Mouse (Mus musculus) forebrain, embryonic 11.5 days (tissue): Measurements from ENCODE around the gene Tmem185a. TPM values are rescaled to one million over a fixed set of nuclear protein-coding genes. Genes with fewer than 3 reads are reported as not detected.
A peak's percentile ranks its signal among the peaks of the same experiment; 100 is the strongest.
"Not testable (repeated sequence)": the region's sequence is repeated elsewhere in the genome, so short reads cannot be mapped to it uniquely, and the experiment has no call there.

Source experiments
- ATAC-seq: fragments of 200-750 bp; cut with Nextera tagmentation; replicated peaks from 2 replicates; pipeline ENCODE4 v1.8.0; 2017; ENCODE audit warnings: moderate TSS enrichment; ENCODE audit not compliant: low FRiP score
- DNase-seq: peaks from one replicate; pipeline ENCODE4 v3.0.0-alpha.2; 2017; ENCODE audit warnings: low spot score
- H3K27ac ChIP-seq: fragments of 300-500 bp; sonication (generic); 2 replicates; pipeline ENCODE4 v1.5.1; 2014; ENCODE audit warnings: low read depth, low read length
- H3K27me3 ChIP-seq: fragments of 300-500 bp; sonication (generic); 2 replicates; pipeline ENCODE4 v1.6.1; 2014; ENCODE audit warnings: mild to moderate bottlenecking, low read length, mixed read lengths; ENCODE audit not compliant: control insufficient read depth, insufficient read depth
- H3K36me3 ChIP-seq: fragments of 300-500 bp; sonication (generic); 2 replicates; pipeline ENCODE4 v1.6.1; 2014; ENCODE audit warnings: mild to moderate bottlenecking, low read length, moderate library complexity, mixed read lengths; ENCODE audit not compliant: control insufficient read depth, insufficient read depth
- H3K4me1 ChIP-seq: fragments of 300-500 bp; sonication (generic); replicated peaks from 2 replicates; pipeline ENCODE4 v1.6.1; 2014; ENCODE audit warnings: low read length, mixed read lengths; ENCODE audit not compliant: control insufficient read depth, insufficient read depth
- H3K4me2 ChIP-seq: fragments of 300-500 bp; sonication (generic); 2 replicates; pipeline ENCODE4 v1.6.1; 2014; ENCODE audit warnings: low read depth, mild to moderate bottlenecking, low read length, moderate library complexity, mixed read lengths; ENCODE audit not compliant: severe bottlenecking
- H3K4me3 ChIP-seq: fragments of 300-500 bp; sonication (generic); 2 replicates; pipeline ENCODE4 v1.5.1; 2014; ENCODE audit warnings: low read depth, low read length
- H3K9ac ChIP-seq: fragments of 300-500 bp; sonication (generic); 2 replicates; pipeline ENCODE4 v1.6.1; 2014; ENCODE audit warnings: low read length
- H3K9me3 ChIP-seq: fragments of 300-500 bp; sonication (generic); 2 replicates; pipeline ENCODE4 v1.6.1; 2016; ENCODE audit warnings: low read length, mixed read lengths; ENCODE audit not compliant: control insufficient read depth
- WGBS: fragments of 180-500 bp; shearing (Covaris S2); extraction: QIAGEN DNeasy Blood & Tissue Kit; methylation state at CpG from one replicate; pipeline ENCODE4 v1.1.7; 2014; 5-methylcytosine and 5-hydroxymethylcytosine counted together
- polyA plus RNA-seq: library from polyadenylated mRNA; unstranded; fragments of >200 nt; fragmentation: Nextera tagmentation; extraction: Ambion mirVana; gene quantifications from 2 replicates; pipeline ENCODE4 v1.2.1, GENCODE M21; 2014

Gene Tmem185a
- polyA plus RNA-seq: 46.0 and 52.6 TPM in 2 replicates

GRCm38 (mm10) chrX:70476792-70477776, at the start of gene Tmem185a:
Tmem185a (minus strand) TSS chrX:70477180.
- peak; percentile 87 for DNase-seq

DNA sequence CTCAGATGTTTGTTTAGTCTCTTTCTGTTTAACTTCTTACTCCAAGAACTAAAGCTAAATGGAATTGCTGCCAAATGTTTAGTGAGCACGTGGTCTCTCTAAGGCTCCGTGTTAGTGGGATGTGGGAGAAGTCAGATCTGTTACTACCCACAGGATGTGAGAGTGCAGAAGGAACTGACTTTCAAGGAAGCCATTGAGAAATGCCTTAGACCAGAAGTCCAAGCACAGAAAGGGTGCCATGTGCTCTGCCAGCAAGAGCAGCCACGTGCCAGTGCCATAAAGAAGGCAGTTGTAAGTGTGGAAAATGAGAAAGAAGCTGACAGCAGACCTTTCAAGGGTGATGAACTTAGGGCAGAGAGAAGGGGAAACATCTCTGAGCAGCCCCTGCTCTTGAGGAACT, 37.4 kb upstream of the Tmem185a start:
- not testable (repeated sequence) for H3K4me1 ChIP-seq, DNase-seq, H3K27me3 ChIP-seq, H3K4me3 ChIP-seq, ATAC-seq, H3K4me2 ChIP-seq, H3K27ac ChIP-seq, H3K9ac ChIP-seq, H3K9me3 ChIP-seq, H3K36me3 ChIP-seq
- WGBS: 89% methylated on average over 3 of the region's 3 CpGs

More at GRCm38 (mm10) chrX:70476792-70477776, at the start of gene Tmem185a:
- Histone ChIP-seq H3K36me3 (no peaks in the 10 kb centered on the region), H3K4me2 (peak within 1 kb of the TSS; percentile 55), H3K9me3 (no peaks in the 10 kb centered on the region), H3K4me3 (peak within 1 kb of the TSS; percentile 49), H3K27me3 (no peaks in the 10 kb centered on the region), H3K27ac (peak within 1 kb of the TSS; percentile 41; the same call in 1 of the 2 replicates), H3K4me1 (no peaks in the 10 kb centered on the region), H3K9ac (peak within 1 kb of the TSS; percentile 64)
- peak; percentile 91 for ATAC-seq
- 31% methylated on average over 37 of the region's 42 CpGs for WGBS

DNA sequence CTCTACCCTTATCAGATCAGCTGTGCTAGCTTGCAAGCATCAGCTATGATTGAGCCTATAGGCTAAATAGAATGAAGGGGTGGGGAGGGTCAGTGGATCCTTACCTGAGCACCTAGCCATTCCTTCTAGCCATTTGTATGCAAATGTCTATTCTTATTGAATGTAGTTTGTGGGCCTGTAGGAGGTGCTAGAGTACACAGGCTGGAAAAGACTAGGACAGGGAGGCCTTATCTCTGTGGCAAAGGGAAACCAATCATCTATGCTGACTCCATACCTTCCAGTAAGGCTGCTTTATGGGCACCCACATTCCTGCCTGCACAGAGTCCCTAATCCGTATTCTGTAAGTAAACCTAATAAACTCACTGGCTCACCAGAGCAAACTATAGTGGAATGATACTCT, 10.3 kb upstream of the Tmem185a start:
- not testable (repeated sequence) for ATAC-seq, H3K36me3 ChIP-seq, H3K27me3 ChIP-seq, H3K4me2 ChIP-seq, H3K4me1 ChIP-seq, H3K9me3 ChIP-seq, DNase-seq, H3K4me3 ChIP-seq, H3K27ac ChIP-seq, H3K9ac ChIP-seq
- WGBS: no CpG with 5 or more reads among the region's 1 CpGs

- no peak for ATAC-seq
- H3K36me3 ChIP-seq: no peaks in the 10 kb centered on the region
- no peak overlapping the region for H3K4me2 ChIP-seq
- no peak overlapping the region for H3K9ac ChIP-seq
- WGBS: 57% methylated on average over 2 of the region's 2 CpGs
- H3K27me3 ChIP-seq: no peaks in the 10 kb centered on the region
- no peak overlapping the region for H3K27ac ChIP-seq
- no peaks in the 10 kb centered on the region for H3K9me3 ChIP-seq
- H3K4me3 ChIP-seq: no peak overlapping the region
- H3K4me1 ChIP-seq: no peaks in the 10 kb centered on the region
- DNase-seq: no peak
Measured at GRCm38 (mm10) chrX:70482154-70482553, 5.2 kb upstream of the Tmem185a start.

DNA sequence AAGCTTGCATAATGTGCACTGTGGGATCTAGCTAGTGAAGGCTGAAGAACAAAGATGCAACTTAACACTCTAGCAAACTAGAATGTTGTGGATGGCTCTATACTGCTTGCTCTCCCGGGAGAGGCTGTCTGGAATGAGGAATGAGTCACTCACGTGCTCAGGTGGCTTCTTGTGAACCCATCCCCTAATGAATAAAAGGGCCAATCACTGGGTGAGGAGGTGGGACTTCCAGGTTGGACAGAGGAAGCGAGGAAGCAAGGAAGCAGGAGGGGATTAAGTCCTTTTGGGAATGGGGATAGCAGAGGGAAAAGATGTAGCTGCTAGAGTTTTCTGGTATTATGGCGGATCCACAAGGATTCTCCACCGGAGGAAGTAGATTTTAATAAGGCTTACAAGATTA, 1.7 kb upstream of the Tmem185a start:
- ATAC-seq: no peak
- Histone ChIP-seq H3K4me1 (no peaks in the 10 kb centered on the region), H3K27me3 (no peaks in the 10 kb centered on the region), H3K36me3 (no peaks in the 10 kb centered on the region), H3K9me3 (no peaks in the 10 kb centered on the region), H3K27ac (no peak overlapping the region), H3K4me2 (no peak overlapping the region), H3K4me3 (no peak overlapping the region), H3K9ac (no peak overlapping the region)
- DNase-seq: no peak
- WGBS: 69% methylated on average over 5 of the region's 5 CpGs

GRCm38 (mm10) chrX:70475215-70475765, 1.7 kb downstream of the Tmem185a start:
- no peaks in the 10 kb centered on the region for H3K9me3 ChIP-seq
- no peaks in the 10 kb centered on the region for H3K36me3 ChIP-seq
- 76% methylated on average over 3 of the region's 3 CpGs for WGBS
- no peak overlapping the region for H3K4me3 ChIP-seq
- DNase-seq (no peak), ATAC-seq (no peak)
- H3K27me3 ChIP-seq: no peaks in the 10 kb centered on the region
- H3K27ac ChIP-seq: no peak overlapping the region
- H3K9ac ChIP-seq: no peak overlapping the region
- H3K4me1 ChIP-seq: no peaks in the 10 kb centered on the region
- H3K4me2 ChIP-seq: peak overlapping the region; percentile 55; the same call in 1 of the 2 replicates

GRCm38 (mm10) chrX:70466897-70467296, 10.1 kb downstream of the Tmem185a start:
- no peaks in the 10 kb centered on the region for H3K9me3 ChIP-seq
- 78% methylated on average over 1 of the region's 1 CpGs for WGBS
- no peak for ATAC-seq

DNA sequence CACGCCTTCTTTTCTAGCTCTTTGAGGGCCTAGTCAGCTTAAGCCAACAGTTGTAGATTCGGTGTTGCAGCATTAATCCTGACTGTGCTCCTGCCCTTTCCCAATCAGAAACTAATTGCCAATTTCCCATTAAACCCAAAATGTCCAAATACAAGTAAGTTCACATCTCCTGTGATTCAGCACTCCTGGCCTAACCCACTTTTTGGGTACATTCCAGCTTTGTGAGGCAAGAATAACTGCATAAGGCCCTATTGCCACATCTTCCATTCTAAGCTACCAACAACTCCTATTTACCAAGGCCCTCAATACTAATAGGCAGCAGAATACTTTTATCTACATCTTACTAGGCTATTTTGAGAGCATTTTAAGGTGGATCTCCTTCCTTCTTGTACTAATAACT, 11.5 kb downstream of the Tmem185a start:
- WGBS: 77% methylated on average over 2 of the region's 2 CpGs
- Histone ChIP-seq H3K27me3 (no peaks in the 10 kb centered on the region), H3K36me3 (no peaks in the 10 kb centered on the region; the same call in 1 of the 2 replicates), H3K9ac (no peak overlapping the region), H3K4me3 (no peak overlapping the region), H3K4me2 (no peak overlapping the region), H3K4me1 (no peaks in the 10 kb centered on the region), H3K9me3 (no peaks in the 10 kb centered on the region), H3K27ac (no peak overlapping the region)
- DNase-seq: no peak
- no peak for ATAC-seq

More at GRCm38 (mm10) chrX:70466897-70467296, 10.1 kb downstream of the Tmem185a start:
- no peak overlapping the region for H3K4me2 ChIP-seq
- DNase-seq: no peak
- no peaks in the 10 kb centered on the region for H3K4me1 ChIP-seq
- H3K36me3 ChIP-seq: no peaks in the 10 kb centered on the region
- H3K27me3 ChIP-seq: no peaks in the 10 kb centered on the region
- no peak overlapping the region for H3K27ac ChIP-seq
- H3K9ac ChIP-seq: no peak overlapping the region
- H3K4me3 ChIP-seq: no peak overlapping the region
